Mouse (Mus musculus) common myeloid progenitor, adult 5-6 weeks (primary cell): Measurements from ENCODE around the gene Sorcs2. TPM values are rescaled to one million over a fixed set of nuclear protein-coding genes. Genes with fewer than 3 reads are reported as not detected.

Experiments used
- ATAC-seq: replicated peaks from 2 replicates; pipeline ENCODE4 v1.8.0; 2016; ENCODE audit warnings: low read depth, mild to moderate bottlenecking, moderate TSS enrichment, inconsistent platforms; ENCODE audit not compliant: poor library complexity, severe bottlenecking
- total RNA-seq: library from RNA; stranded (forward); fragments of 200-1000, 187-1606 nt; gene quantifications from 2 replicates; pipeline ENCODE4 v1.2.3, GENCODE M21; 2017

Gene Sorcs2
- total RNA-seq, 1 experiment from 2014 or later = not detected

GRCm38 (mm10) chr5:36317641-36318368 is 80.1 kb downstream of the Sorcs2 start:
- ATAC-seq = no peak

DNA sequence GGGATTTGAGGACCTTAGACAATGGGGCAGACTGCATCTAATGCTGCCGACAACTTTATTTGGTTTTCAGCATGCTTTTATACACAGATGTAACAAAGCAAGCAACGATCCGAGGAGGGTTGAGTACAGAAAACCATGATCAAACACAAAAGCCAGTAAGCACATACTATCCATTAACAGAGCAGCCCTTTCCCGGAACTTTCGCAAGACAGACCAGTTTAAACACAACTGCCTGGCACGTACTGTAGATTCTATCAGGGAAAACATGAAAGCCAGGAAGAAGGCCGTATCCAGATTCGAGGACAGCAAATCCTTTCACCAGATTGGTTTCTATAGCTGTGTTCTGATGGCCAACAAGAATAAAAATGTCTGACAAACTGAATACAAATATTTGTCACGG is 82.8 kb downstream of the Sorcs2 start:
- no peak for ATAC-seq

DNA sequence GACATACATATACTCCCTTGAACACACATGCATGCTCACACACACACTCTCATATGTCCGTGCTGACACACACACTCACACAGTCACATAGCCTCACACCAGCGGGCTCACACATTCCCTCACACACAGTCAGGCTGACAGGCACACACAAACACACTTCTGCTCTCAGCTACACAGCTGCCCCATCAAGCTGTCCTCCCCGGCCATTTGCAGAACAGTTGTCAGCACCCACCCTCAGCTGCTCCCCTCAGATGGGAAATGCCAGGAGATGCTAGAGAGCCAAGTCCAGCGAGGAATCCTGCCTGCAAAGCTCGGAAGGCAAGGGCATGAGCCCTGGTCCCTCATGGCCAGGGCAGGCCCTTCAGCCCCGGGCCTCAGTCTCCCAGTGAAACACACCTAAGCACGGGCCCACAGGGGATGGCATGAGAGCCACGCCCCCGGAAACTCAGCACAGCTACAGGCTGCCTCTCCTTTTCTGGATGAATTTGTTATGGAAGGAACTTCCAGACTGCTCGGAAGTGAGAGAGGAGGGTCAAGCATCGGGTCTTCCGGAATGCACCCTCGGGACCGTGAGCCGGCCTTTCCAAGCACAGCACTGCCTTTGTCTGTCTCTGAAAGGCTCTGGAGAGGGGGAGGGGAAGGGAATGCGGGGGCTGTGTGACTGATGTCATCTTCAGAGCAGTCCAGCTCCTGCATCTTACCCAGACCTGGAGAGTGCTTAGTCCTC is 84.4 kb downstream of the Sorcs2 start:
- ATAC-seq = no peak

- ATAC-seq = no peak
These were observed 85.0 kb downstream of the Sorcs2 start for GRCm38 (mm10) chr5:36312926-36313325.

- no peak for ATAC-seq
These were observed 93.5 kb downstream of the Sorcs2 start for GRCm38 (mm10) chr5:36304299-36304980.

- no peak for ATAC-seq
These were observed 96.8 kb downstream of the Sorcs2 start for GRCm38 (mm10) chr5:36301166-36301565.

- no peak for ATAC-seq
These were observed 99.9 kb downstream of the Sorcs2 start for GRCm38 (mm10) chr5:36298049-36298448.

- no peak for ATAC-seq
These were observed 100.7 kb downstream of the Sorcs2 start for GRCm38 (mm10) chr5:36297246-36297645.

DNA sequence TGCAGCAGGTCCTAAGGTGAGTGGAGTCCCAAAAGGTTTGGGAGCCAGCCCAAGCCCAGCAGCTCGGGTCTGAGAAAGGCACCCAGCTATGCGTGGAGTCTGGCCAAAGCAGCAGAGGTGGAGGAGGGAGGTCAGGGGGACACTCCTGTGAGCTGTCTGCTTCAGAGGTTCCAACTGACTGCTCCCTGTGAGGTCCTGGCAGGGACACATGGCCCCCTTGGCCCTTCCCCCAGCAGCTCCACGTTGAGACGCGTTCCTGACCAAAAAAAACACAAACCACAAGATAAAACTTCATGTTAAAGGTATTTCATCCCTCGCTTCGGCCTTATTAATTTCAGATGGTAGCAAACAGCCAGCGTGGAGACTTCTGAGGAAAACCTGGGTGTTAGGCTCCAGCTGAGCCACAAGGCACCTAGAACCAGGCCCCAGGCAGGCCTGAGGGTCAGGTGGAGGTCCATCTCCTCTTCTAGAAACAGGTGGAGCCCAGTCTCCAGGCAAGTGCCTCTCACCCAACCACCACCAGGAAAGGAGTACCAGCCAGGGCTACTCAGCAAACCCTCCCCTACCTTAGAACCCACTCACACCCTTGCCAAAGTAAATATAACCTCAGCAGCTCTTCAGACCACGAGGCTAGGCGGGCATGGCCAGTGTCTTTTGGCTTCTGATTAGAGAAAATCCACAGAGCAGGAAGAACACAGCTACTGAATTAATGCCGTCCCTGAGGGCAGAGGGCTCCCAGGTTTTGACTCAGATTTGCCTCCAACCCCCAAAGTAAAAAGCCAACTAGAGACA is 104.6 kb downstream of the Sorcs2 start:
- ATAC-seq = no peak

DNA sequence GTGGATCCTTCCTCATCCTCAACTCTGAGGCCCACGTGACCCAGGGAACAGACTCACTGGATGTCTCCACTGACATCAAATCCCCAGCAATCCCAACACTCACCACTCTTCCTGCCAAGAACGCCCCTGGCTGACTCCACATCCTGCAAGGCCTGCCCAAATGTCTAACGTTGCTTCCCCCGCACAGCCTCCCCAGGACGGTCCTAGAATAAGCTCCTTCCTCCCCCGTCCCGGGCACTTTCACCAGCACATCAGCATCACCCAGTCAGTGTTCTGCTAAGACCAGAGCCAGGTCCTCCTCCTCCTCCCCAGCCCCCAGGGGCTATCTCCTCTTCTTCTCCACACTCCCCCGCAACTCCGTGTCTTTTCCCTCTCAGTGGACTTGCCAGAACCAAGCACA is 105.6 kb downstream of the Sorcs2 start:
- ATAC-seq = no peak

DNA sequence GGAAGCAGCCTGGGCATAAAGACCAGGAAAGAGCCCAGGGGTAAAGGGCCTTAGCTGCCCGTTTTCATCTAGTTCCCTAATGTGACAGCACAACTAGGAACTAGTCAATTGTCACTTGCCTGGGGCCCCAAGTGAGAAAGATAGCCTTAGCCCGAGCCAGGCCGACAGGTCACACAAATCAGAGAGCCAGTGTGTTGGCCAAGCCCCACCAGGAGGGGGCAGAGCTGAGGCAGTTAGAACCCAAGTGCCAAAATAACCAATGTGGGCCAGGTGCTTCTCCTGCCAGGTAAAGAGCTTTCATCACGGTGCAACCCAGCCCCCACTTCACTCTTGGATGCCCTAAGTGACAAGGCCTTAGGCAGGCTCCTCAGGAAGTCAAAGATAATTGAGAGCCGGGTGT is 106.7 kb downstream of the Sorcs2 start:
- ATAC-seq = no peak; the same call in 1 of the 2 replicates

DNA sequence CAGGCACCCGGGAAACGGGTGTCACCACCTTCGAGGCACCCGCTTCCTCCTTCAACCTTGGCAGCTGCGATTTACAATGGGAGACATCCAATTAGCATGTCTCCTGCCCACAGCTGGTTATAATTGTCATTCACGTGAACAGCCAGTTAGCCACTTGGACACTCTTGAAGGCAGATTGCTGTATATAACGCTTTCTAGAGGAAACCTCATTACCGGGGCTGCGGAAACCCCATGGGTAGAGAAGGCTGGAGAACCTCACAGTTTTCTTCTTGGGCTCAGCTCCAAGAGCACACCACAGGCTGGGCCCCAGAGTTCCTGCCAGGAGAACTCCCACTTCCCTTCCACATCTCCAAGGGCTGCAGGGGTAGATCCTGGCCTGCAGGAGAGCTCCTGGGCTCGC is 112.5 kb downstream of the Sorcs2 start:
- ATAC-seq = peak; percentile 63

GRCm38 (mm10) chr5:36279896-36280295 is 118.0 kb downstream of the Sorcs2 start:
- ATAC-seq = no peak

DNA sequence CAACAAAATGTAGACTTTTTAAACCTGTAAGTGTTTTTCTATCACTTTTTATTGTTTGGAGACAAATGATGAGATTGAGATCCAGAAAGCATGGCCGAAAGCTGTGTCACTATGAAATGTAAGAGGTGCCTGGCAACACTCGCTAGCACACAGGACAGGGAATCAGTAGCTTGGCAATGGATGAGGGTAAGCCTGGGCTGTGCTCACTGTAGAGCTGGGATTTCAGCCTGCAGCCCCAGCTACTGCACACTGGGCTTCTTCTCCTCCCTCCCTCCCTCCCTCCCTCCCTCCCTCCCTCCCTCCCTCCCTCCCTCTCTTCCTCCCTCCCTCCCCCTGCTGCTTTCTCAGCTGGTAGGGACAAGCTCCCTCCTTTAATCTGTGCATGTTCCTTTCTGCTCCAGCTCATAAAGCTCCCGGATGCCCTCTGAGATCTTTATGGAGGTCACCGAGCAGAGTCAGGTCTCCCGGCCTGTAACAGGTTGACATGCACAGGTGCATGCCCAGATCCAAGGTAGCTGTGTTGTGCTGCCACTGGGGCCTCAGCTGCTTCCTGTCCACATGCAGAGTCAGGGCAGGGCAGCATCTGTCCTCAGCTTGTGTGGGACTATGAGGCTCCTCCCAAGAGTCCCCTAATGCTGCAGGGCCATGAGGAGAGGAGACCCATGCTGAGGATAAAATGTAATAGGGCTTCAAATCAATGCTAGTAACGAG is 123.1 kb downstream of the Sorcs2 start:
- ATAC-seq = no peak

DNA sequence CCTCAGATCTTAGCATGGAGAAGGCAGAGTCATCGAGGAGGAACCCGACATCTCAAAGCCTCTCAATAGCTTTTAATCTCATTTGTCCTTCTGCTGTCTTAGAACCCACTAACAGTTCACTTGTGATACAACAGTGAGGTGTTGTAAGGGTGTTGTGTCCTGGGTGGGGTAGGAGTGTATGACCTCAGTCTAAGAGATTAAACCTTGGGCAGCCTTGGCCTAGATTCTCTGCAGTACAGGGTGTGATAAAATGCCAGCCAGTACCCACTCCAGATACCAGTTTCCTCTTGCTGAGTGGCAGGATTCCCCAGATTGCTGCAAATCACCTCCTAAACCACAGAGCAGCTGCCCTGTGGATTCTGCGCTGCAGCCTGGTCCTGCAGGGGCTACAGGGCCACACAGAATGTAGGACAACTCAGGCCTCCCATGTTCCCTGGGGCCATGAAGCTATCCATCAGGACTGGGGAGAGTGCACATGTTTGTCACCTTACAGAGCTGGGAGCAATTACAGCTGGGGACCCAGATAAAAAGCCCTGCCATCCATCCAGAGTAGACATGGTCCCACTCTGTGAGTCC is 130.7 kb downstream of the Sorcs2 start:
- ATAC-seq = no peak

GRCm38 (mm10) chr5:36260862-36261261 is 137.1 kb downstream of the Sorcs2 start:
- ATAC-seq = no peak

DNA sequence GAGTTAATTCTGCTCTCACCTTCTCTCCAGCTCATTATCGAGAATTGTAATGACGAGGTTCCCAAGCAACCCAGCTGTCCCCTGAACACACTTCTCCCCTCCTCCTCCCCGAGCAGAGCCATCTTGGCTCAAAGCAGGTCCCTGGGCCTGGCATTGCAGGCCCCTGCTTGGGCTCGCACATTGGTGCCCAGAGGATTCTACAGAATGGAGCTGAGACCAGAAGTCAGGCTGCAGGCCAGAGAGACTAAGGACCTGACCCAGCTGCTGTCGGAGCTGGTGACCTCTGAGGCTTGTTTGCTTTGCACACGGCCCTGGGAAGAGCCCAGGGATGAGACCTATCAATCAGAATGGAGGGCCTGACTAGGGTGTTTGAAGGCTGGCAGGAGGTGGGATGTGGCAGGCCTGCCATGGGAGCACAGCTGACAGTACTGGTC is 138.2 kb downstream of the Sorcs2 start:
- no peak for ATAC-seq

- no peak for ATAC-seq
These were observed 139.4 kb downstream of the Sorcs2 start for GRCm38 (mm10) chr5:36258387-36259181.

DNA sequence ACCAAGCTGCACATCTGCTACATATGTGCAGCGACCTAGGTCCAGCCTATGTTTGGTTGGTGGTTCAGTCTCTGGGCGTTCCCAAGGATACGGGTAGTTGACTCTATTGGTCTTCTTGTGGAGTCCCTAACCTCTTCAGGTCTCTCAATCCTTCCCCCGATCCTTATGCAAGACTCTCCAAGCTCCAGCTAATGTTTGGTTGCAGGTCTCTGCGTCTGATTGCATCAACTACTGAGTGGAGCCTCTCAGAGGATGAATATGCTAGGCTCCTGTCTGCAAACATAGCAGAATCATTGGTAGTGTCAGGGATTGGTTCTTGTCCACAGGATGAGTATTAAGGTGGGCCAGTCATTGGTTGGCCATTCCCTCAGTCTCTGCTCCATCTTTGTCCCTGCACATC is 140.9 kb downstream of the Sorcs2 start:
- no peak for ATAC-seq
